Mouse (Mus musculus): ENCODE measurements around the gene Arl16. TPM values are rescaled to one million over a fixed set of nuclear protein-coding genes. Genes with fewer than 3 reads are reported as not detected.
"Not testable (repeated sequence)": the region's sequence is repeated elsewhere in the genome, so short reads cannot be mapped to it uniquely, and the experiment has no call there.

The Arl16 gene
- total RNA-seq (2022): 10 to 100 TPM; 52.6 to 63.3 (median 56.8) TPM

GRCm38 (mm10) chr11:120467051-120467735 lies at the start of gene Arl16:
TSS of gene Arl16 (minus strand) at chr11:120467607.
- DNase-seq (ENCODE audit: low spot score in 2 of 2): peak; percentile 81 to 96

GRCm38 (mm10) chr11:120517147-120517546 lies 49.7 kb upstream of the Arl16 start:
- DNase-seq (ENCODE audit: low spot score in 2 of 2): no peak

DNA sequence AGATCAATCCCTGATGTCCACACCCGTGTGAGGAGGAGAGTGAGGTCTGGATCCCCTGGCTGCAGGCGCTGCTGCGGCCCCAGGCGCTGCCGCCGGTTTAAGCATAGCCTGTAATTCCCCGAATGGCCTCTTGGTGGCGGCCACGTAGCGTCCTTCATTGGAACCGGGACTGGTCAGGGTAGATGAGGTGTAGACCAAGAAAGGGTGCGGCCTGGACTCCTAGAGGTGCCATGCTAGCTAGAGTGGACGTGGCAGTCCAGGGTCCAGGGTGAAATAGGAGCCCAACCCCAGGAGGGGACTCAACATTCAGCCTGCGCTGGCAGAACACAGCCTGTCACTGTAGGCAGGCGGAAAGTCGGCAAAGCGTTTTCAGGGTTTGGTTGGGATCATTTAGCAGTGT lies 48.2 kb upstream of the Arl16 start:
- DNase-seq (ENCODE audit: low spot score in 2 of 2): peak; percentile 57 to 85

- DNase-seq (ENCODE audit: low spot score in 2 of 2): not testable (repeated sequence)
Observed at GRCm38 (mm10) chr11:120514262-120514661, 46.9 kb upstream of the Arl16 start.

DNA sequence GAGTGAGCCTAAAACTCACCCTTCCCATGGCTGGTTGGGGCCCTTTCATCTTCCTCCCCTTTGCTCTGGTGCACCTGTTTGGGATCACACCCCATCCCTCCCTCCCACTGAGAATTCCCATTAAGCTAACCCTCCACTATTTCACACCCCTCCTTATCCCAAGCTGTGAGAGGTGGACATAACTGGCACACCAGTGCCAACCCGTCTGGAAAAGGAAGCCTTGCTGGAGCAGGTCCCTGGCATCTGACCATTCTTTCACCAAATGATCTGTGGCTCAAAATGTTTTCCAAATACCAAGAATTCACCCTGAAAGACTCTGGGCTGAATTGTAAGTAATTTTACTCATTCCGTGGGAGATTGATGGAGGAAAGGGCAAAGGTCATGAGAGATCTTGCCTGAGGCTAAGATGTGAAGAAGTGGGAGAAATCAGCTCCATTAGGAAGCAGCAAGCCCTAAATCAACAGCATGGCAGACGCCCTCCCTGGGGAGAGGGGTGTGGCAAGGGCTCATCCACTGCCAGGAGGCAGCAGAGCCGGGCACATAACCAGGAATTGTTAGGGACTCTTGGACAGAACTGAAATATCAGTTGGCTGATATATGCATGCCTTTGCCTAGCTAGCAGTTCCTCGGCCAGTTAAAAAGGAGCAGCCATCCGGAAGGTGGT lies 45.5 kb upstream of the Arl16 start:
- no peak for DNase-seq (ENCODE audit: low spot score in 2 of 2)

DNA sequence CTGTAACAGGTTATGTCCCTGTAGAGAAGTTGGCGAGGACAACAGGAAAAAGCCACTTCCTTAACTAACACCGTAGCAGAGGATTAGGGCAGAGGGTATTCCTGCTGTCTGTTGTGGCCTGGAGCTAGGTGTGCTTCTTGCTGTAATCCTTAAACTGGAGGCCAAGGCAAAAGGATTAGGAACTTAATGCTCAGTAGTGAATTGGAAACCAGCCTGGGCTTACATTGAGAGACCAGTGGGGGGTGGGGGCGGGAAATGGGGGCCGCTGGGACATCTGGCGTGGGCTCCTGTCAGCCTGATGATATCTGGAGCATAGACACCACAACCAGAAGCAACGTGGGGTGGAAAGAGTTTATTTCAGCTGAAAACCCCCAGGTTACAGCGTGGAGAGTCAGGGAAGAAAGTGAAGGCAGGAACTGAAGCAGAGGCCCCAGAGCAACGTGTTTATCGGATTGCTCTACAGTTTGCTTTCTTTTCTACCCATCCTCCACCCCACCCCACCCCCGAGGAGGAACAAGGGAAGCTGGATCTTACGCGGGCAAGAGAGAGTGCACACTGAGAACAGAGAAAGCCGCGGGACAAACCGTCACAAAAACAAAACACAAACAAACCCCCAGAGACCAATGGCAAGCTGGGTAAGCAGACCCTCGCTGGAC lies 43.1 kb upstream of the Arl16 start:
- DNase-seq (ENCODE audit: low spot score in 2 of 2): no peak

DNA sequence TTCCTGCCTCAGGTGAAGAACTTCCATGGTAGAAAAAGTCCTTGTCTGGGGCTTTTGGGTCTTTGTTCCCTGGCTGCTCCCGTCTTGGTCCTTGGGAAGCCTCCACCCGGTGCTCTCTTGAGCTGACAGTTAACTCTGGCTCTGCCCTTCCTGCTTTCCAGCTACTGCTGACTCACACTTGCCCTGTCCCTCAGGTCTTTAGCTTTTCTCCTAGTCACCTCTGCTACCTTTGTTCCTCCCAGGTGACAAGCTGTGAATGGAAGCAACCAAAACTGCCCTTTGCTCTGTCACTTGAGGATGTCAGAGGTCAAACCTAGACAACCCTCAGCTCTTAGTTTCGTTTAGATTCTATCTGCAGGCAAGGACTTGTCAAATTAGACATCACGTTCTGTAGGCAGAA lies 42.5 kb upstream of the Arl16 start:
- no peak for DNase-seq (ENCODE audit: low spot score in 2 of 2)

GRCm38 (mm10) chr11:120508290-120508870 lies 41.0 kb upstream of the Arl16 start:
- no peak for DNase-seq (ENCODE audit: low spot score in 2 of 2)

DNA sequence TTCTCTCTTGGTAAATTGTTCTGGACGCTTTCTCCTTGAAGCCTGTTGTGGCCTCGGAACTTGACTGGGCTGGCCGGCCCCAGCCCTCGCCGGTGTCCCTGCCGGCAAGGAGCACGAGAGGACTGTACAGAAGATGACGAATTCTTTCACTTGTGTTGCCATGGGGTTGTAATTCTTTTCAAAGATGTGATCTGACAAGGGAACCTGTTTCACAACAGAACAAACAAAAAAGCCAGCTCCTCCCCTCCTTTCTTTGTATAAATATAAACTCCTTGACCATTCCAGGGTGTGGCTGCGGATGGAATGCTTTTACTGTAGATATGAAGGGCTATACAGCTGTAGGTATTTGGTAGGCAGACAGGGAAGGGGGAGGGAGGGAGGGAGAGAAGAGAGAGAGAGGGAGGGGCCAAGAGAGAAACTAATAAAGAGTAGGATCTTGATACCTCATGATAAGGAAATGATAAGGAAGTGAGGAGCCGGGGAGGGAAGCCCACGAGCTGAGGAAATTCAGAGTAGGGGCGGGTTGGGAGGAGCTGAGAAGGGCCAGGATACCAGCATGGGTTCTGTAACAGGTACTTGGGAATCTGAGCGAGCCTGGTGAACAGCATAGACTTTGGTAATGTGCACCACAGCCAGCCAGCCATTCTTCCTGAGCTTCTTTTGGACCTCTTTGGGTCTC lies 40.3 kb upstream of the Arl16 start:
- no peak for DNase-seq (ENCODE audit: low spot score in 2 of 2)

GRCm38 (mm10) chr11:120506899-120507298 lies 39.5 kb upstream of the Arl16 start:
- no peak for DNase-seq (ENCODE audit: low spot score in 2 of 2)

GRCm38 (mm10) chr11:120505661-120506060 lies 38.3 kb upstream of the Arl16 start:
- no peak for DNase-seq (ENCODE audit: low spot score in 2 of 2)

- no peak for DNase-seq (ENCODE audit: low spot score in 2 of 2)
Observed at GRCm38 (mm10) chr11:120501701-120502100, 34.3 kb upstream of the Arl16 start.

- no peak for DNase-seq (ENCODE audit: low spot score in 2 of 2)
Observed at GRCm38 (mm10) chr11:120501018-120501417, 33.6 kb upstream of the Arl16 start.

DNA sequence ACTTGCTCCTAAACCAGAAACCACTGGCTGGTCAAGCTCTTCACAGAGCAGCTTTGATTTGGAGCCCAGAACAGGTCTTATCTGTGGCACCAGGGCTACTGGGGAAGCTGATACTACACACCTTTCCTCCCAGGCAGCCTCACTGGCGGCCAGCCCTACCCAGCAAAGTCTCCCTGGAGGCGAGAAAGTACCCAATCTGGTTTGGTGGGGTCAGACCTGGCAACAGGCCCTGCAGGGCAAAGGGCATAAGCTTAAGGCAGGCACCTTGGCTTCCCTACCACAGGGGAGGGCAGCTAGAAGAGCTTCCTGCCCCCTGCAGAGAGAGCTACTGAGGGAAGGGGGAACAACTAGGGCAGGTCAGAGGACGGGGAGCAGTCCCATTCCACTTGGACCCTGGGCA lies 33.0 kb upstream of the Arl16 start:
- no peak for DNase-seq (ENCODE audit: low spot score in 2 of 2)

- DNase-seq (ENCODE audit: low spot score in 2 of 2): no peak
Observed at GRCm38 (mm10) chr11:120499894-120500293, 32.5 kb upstream of the Arl16 start.

DNA sequence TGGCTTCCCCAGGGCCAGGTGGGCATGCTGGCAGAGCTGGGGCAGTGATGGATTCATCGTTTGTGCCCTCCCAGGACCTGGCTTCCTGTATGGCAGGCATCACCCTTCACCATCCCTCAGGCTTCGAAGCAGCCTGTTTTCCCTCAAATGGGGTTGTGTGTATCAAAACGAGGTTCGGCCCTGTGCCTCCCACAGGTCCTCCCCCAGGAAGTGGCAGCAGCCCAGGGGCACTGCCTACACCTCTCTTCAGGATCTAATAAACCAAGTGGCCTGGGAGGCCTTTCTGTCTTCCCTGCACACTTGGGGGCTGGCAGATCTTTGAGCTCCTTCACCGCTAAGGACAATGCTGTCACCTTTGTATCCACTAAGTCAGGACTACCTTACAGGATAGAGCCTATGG lies 31.5 kb upstream of the Arl16 start:
- DNase-seq (ENCODE audit: low spot score in 2 of 2): no peak

- DNase-seq (ENCODE audit: low spot score in 2 of 2): no peak
Observed at GRCm38 (mm10) chr11:120498226-120498625, 30.8 kb upstream of the Arl16 start.

- DNase-seq (ENCODE audit: low spot score in 2 of 2): no peak
Observed at GRCm38 (mm10) chr11:120497436-120497835, 30.0 kb upstream of the Arl16 start.

DNA sequence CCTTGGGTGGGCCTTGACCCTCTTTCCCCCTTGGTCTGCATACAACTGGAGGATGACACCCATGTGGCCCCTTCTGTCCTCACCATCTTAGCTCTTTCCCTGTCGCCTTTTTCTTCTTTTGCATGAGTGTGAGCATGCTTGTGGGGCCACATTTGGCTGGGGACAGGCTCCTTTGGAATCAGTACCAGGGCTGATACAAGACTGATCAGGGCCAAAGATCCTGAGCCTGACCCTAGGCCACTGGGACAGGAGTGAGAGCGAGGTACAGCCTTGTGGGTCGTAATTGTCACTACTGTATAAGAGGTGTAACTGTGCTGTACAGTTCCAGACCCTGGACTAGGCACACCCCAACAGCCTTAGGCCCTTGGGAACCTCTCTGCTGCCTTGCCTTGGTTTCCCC lies 26.5 kb upstream of the Arl16 start:
- DNase-seq (ENCODE audit: low spot score in 2 of 2): no peak

GRCm38 (mm10) chr11:120493351-120493750 lies 25.9 kb upstream of the Arl16 start:
- DNase-seq (ENCODE audit: low spot score in 2 of 2): no peak

- no peak for DNase-seq (ENCODE audit: low spot score in 2 of 2)
Observed at GRCm38 (mm10) chr11:120492878-120493203, 25.4 kb upstream of the Arl16 start.

Data from left cerebral cortex, adult 8-10 months (tissue).